Mouse (Mus musculus) liver, adult 2 months (tissue): ENCODE results near the gene Sdk2. TPM values are rescaled to one million over a fixed set of nuclear protein-coding genes. Genes with fewer than 3 reads are reported as not detected.

Source experiments
- DNase-seq: peaks from one replicate; pipeline ENCODE4 v3.0.0-alpha.2; 2011; ENCODE audit warnings: low read depth, low spot score; ENCODE audit errors: extremely low read depth
- H3K27ac ChIP-seq: fragments of 200-500 bp; replicated peaks from 2 replicates; pipeline ENCODE4 v1.5.1; 2012; ENCODE audit warnings: low read depth, mild to moderate bottlenecking, control low read depth, inconsistent platforms, low read length; ENCODE audit not compliant: insufficient read depth
- H3K27me3 ChIP-seq: fragments of 200-500 bp; 2 replicates; pipeline ENCODE4 v1.6.1; 2012; ENCODE audit warnings: mild to moderate bottlenecking, moderate library complexity, low read length, inconsistent platforms; ENCODE audit not compliant: control insufficient read depth, insufficient read depth
- H3K36me3 ChIP-seq: fragments of 200-500 bp; 2 replicates; pipeline ENCODE4 v1.6.1; 2012; ENCODE audit warnings: low read length, inconsistent platforms; ENCODE audit not compliant: control insufficient read depth, insufficient read depth
- H3K4me1 ChIP-seq: fragments of 200-500 bp; 2 replicates; pipeline ENCODE4 v1.6.1; 2011; ENCODE audit warnings: low read length; ENCODE audit not compliant: control insufficient read depth, insufficient read depth
- H3K4me3 ChIP-seq: fragments of 200-500 bp; 2 replicates; pipeline ENCODE4 v1.5.1; 2011; ENCODE audit warnings: low read depth, mild to moderate bottlenecking, control low read depth, low read length, moderate library complexity; ENCODE audit not compliant: insufficient read depth
- H3K79me2 ChIP-seq: fragments of 200-500 bp; 2 replicates; pipeline ENCODE4 v1.6.1; 2012; ENCODE audit warnings: inconsistent platforms, mild to moderate bottlenecking, low read length, moderate library complexity; ENCODE audit not compliant: control insufficient read depth, insufficient read depth
- H3K9ac ChIP-seq: fragments of 200-500 bp; 2 replicates; pipeline ENCODE4 v1.6.1; 2012; ENCODE audit warnings: low read depth, mild to moderate bottlenecking, control low read depth, inconsistent platforms, low read length
- CTCF ChIP-seq: fragments of 200-500 bp; IDR thresholded peaks from 2 replicates; pipeline ENCODE4 v1.5.1; 2011; ENCODE audit warnings: low read depth, low read length, control low read depth
- POLR2A ChIP-seq: fragments of 200-500 bp; IDR thresholded peaks from 2 replicates; pipeline ENCODE4 v1.6.1; 2011; ENCODE audit warnings: low read length, control low read depth; ENCODE audit not compliant: insufficient read depth; ENCODE audit errors: extremely low read depth
- WGBS: fragments of 180-500 bp; shearing (Covaris S2); methylation state at CpG from one replicate; pipeline ENCODE4 v1.1.7; 2018; 5-methylcytosine and 5-hydroxymethylcytosine counted together
- polyA plus RNA-seq: library from polyadenylated mRNA; depleted of rRNA; stranded (reverse); fragments of >200 nt; gene quantifications from 2 replicates; pipeline ENCODE4 v1.2.3, GENCODE M21; 2012
- total RNA-seq: library from RNA; depleted of rRNA; stranded (reverse); fragments of >200 nt; gene quantifications from 2 replicates; pipeline ENCODE4 v1.2.3, GENCODE M21; 2014

Gene Sdk2
- total and polyA plus RNA-seq, 2 experiments = 0.07 to 0.28 TPM

DNA sequence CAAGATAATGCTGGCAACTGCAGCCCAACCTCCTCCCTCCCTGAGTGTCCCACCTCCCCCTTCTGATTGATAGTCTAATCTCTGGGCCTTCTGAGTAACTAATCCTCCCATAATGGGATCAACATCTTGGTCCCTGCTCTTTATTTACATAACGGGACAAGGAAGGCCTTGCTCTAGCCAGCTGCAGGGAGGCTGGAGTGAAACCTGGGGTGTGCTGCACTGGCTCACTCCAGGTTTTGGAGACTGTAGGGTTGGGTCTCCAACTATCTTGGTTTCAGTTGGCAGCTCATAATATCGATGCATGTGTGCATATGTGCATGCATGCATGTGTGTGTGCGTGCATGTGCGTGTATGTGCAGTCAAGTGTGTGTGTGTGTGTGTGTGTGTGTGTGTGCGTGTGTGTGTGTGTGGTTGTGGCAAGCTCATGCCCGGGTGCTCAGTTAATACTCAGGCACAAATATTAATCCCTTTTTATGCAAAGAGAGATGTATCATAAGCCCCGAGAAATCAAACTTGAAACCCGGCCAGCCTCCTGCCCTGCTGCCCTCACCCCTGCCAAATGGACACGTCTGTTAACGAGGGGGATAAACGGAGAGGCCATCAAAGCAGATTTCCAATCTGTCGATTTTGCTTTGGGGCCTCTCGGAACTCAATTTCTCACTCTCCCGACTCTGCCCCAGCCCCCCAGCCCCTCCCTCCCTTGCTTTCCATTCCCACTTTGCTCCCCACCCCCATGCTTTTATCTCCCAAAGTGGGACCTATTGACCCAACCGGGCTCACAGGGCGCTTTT is 91.8 kb downstream of the Sdk2 start:
- no peaks in the 10 kb centered on the region for H3K4me1 ChIP-seq
- WGBS = 61% methylated on average over 16 of the region's 16 CpGs
- DNase-seq = no peak
- H3K4me3 ChIP-seq = no peak overlapping the region
- no peaks in the 10 kb centered on the region for H3K27me3 ChIP-seq
- TF ChIP-seq POLR2A (no peak), CTCF (no peak)
- no peak overlapping the region for H3K9ac ChIP-seq
- no peaks in the 10 kb centered on the region for H3K36me3 ChIP-seq
- H3K27ac ChIP-seq = no peak overlapping the region
- no peaks in the 10 kb centered on the region for H3K79me2 ChIP-seq

GRCm38 (mm10) chr11:113972517-113972872 is 94.4 kb downstream of the Sdk2 start:
- DNase-seq = peak; percentile 34
- no peaks in the 10 kb centered on the region for H3K79me2 ChIP-seq
- H3K27me3 ChIP-seq = no peaks in the 10 kb centered on the region
- H3K27ac ChIP-seq = no peak overlapping the region
- whole genome bisulfite sequencing = 76% methylated on average over 3 of the region's 3 CpGs
- no peak overlapping the region for H3K9ac ChIP-seq
- H3K36me3 ChIP-seq = no peaks in the 10 kb centered on the region
- no peaks in the 10 kb centered on the region for H3K4me1 ChIP-seq
- no peak overlapping the region for H3K4me3 ChIP-seq
- TF ChIP-seq POLR2A (no peak), CTCF (no peak)

DNA sequence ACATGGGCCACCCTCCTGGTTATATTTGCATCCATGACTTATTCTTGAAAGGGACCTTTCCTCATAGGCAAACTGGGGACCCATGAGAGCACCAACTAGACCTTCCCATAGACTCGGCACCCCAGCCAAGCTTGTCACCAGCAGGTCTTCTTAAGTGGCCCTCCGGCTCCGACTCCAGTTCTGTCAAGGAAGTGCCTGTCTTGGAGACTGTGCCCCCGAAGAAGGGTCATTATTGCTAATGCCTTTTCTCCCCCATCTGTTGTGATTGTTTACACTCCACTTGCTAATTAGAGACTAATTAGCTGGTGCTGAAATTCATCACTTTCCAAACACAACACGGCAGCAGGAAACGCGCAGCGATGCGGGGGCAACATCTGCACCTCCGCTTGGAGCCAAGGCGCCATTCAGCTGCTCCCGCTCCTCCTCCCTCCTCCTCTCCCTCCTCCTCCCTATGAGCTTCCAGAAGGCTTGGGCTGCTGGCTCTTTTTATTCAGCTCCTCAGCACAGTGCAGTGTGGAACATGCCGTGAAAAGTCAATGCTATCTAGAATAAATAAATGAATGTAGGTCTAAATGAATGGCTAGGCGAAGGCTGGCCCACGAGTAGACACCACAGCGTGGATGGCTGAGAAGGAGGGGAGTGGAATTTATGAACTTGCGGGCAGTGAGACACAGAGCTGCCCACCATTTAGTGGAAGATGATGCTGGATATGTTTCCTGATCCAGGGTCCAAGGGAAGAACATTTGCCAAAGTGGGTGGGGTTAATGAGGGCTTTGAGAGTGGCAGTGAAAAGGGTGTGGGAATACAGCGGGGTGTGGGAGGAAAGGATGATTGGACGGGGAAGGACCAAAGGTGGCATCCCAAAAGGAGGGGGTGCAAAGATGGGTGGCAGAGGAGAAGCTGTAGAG is 95.0 kb downstream of the Sdk2 start:
- no peaks in the 10 kb centered on the region for H3K27me3 ChIP-seq
- DNase-seq = peak; percentile 23
- no peak overlapping the region for H3K9ac ChIP-seq
- TF ChIP-seq POLR2A = no peak
- TF ChIP-seq CTCF = no peak
- H3K79me2 ChIP-seq = no peaks in the 10 kb centered on the region
- no peaks in the 10 kb centered on the region for H3K36me3 ChIP-seq
- no peak overlapping the region for H3K4me3 ChIP-seq
- H3K4me1 ChIP-seq = no peaks in the 10 kb centered on the region
- WGBS = 87% methylated on average over 19 of the region's 19 CpGs
- no peak overlapping the region for H3K27ac ChIP-seq

DNA sequence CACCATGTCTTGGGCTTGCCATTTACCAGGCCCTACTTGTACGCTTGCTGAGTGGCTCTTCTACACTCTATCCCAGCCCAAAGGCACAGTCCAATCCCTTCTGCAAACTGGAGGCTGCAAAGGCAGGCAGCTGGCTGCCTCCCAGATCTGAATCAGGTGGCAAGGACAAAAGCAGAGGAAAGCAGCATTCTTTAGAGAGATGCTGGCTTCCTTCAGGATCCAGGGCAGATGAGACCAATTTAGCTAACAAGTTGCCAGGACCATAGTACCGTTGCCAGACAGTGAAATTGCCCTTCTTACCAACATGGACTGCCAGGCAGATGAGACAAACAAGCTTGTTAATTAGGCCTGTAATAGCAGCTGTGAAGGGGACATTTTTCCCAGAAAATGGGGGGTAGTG is 96.8 kb downstream of the Sdk2 start:
- Histone ChIP-seq H3K27me3 (no peaks in the 10 kb centered on the region), H3K4me1 (no peaks in the 10 kb centered on the region)

DNA sequence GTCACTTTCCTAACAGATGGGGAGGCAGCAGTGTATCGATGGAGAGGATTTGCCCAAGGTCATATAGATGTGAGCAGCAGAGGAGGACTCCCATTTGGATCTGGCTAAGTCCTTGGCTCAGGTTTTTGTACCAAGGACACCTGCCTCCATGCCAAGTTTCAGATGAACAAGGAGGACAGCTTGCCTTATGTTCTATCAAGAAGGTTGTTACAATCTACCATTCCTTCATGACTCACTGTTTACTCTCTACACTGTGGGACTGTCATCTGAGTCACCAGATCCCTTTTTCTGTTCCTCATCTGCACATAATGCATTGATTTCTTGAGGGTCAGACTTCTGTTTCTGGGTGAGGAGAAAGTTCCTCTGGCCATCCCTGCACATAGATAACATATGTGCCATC is 101.6 kb downstream of the Sdk2 start:
- H3K27ac ChIP-seq = no peak overlapping the region
- no peak overlapping the region for H3K4me3 ChIP-seq
- no peak for DNase-seq
- no peaks in the 10 kb centered on the region for H3K36me3 ChIP-seq
- WGBS = 93% methylated on average over 1 of the region's 1 CpGs
- no peaks in the 10 kb centered on the region for H3K27me3 ChIP-seq
- no peak for TF ChIP-seq POLR2A
- no peak for TF ChIP-seq CTCF
- H3K79me2 ChIP-seq = no peaks in the 10 kb centered on the region
- H3K9ac ChIP-seq = no peak overlapping the region
- no peaks in the 10 kb centered on the region for H3K4me1 ChIP-seq

More for the DNA sequence above, 96.8 kb downstream of the Sdk2 start:
- Histone ChIP-seq H3K4me3 (no peak overlapping the region), H3K36me3 (no peaks in the 10 kb centered on the region), H3K9ac (no peak overlapping the region), H3K27ac (no peak overlapping the region), H3K79me2 (no peaks in the 10 kb centered on the region)
- no peak for DNase-seq
- TF ChIP-seq POLR2A (no peak), CTCF (no peak)
- 86% methylated on average over 2 of the region's 2 CpGs for WGBS

- Histone ChIP-seq H3K36me3 (no peaks in the 10 kb centered on the region), H3K4me1 (no peaks in the 10 kb centered on the region), H3K9ac (no peak overlapping the region), H3K27ac (no peak overlapping the region), H3K4me3 (no peak overlapping the region), H3K27me3 (no peaks in the 10 kb centered on the region), H3K79me2 (no peaks in the 10 kb centered on the region)
- no peak for DNase-seq
- 90% methylated on average over 3 of the region's 3 CpGs for WGBS
- no peak for TF ChIP-seq CTCF
- no peak for TF ChIP-seq POLR2A
Observed at GRCm38 (mm10) chr11:113962751-113963150, 104.1 kb downstream of the Sdk2 start.
